ENCODE assay signal across 1 mouse cellular context in the genomic region with DNA sequence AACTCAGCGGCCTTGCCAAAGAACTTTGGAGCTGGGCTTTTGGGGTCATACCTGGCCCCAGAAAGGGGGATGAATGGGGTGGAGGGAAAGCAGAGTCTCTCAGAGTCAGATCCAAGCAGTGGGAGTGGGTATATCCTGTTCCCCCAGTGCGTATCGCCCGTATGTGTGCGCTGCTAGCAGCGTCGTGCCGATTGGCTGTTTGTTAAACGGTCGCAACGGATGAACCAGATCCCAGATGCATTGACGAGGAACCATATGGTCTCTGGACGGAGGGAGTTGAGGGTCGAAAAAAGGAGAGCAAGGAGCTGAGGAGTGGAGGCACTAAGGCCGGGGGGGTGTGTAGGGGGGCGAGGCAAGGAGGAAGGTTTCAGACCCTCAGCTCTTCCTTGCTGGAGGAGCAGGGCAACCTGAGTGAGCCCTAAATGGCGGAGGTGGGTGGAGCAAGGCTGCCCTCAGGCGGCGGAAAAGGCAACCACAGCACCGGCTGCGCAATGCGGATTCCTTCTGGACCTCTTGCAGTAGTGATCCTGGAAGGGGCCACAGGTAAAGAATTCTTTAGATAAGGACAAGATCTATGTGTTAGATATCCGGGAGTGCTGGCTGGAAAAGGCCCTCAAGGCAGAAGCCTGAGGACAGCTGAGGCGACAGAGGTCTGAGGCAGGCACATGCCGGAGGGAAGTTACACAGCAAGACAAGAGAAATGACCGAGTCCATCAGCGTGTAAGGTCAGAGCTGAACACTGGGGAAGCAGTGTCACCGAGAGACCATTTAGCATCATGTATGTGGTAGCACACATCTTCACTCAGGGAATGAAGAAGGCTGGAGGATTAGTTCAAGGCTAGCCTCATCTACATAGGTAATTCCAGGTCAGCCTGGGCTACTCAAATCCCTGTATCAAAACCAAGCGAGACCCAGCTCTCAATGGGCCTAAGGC.
TF ChIP-seq lines count a peak whose summit lies in the region.

No protein-coding gene starts in this region.

TF ChIP-seq in MEL, 35 proteins besides CTCF, POLR2A, EP300 and RAD21 (continued from another document):
- TF ChIP-seq SMC3 (IDR thresholded peaks at IDR 0.05; ENCODE audit: low read depth, low read length), result peak; percentile 56
- TF ChIP-seq MAX (IDR thresholded peaks at IDR 0.05; ENCODE audit: low read length), result peak; percentile 11; the same call in 1 of the 2 replicates
- 0 out of 2 replicates have a peak, but pooled peaks have one; percentile 9 for TF ChIP-seq TBP (IDR thresholded peaks at IDR 0.05; ENCODE audit: low read depth, low read length)
- TF ChIP-seq MYB (IDR thresholded peaks at IDR 0.05; ENCODE audit: low read depth, low read length), result peak; percentile 96
